Mouse (Mus musculus) limb, embryonic 14.5 days (tissue): ENCODE measurements at regions not wholly inside any gene's neighbourhood (a gene's known extent, or its start where the extent isn't known, plus 50 kb on each side); places are given as distances from the start of the nearest gene placed in this dataset.

Source experiments
- ATAC-seq: fragments of 200-750 bp; cut with Nextera tagmentation; 2 replicates; pipeline ENCODE4 v1.8.0; 2017; ENCODE audit warnings: low read depth, moderate number of reproducible peaks, moderate TSS enrichment; ENCODE audit not compliant: low FRiP score
- DNase-seq: peaks from one replicate; pipeline ENCODE4 v3.0.0-alpha.2; 2015; ENCODE audit warnings: low spot score
- H3K27ac ChIP-seq: fragments of 300-500 bp; sonication (generic); replicated peaks from 2 replicates; pipeline ENCODE4 v1.5.1; 2014; ENCODE audit warnings: low read depth, mild to moderate bottlenecking, low read length, moderate library complexity, mixed read lengths
- H3K27me3 ChIP-seq: fragments of 300-500 bp; sonication (generic); 2 replicates; pipeline ENCODE4 v1.6.1; 2014; ENCODE audit warnings: low read length, mixed read lengths; ENCODE audit not compliant: control insufficient read depth, insufficient read depth
- H3K36me3 ChIP-seq: fragments of 300-500 bp; sonication (generic); 2 replicates; pipeline ENCODE4 v1.6.1; 2014; ENCODE audit warnings: mild to moderate bottlenecking, low read length, moderate library complexity, mixed read lengths; ENCODE audit not compliant: control insufficient read depth, insufficient read depth
- H3K4me1 ChIP-seq: fragments of 300-500 bp; sonication (generic); 2 replicates; pipeline ENCODE4 v1.6.1; 2014; ENCODE audit warnings: antibody characterized with exemption, low read length, mixed read lengths; ENCODE audit not compliant: control insufficient read depth, insufficient read depth
- H3K4me2 ChIP-seq: fragments of 300-500 bp; sonication (generic); replicated peaks from 2 replicates; pipeline ENCODE4 v1.6.1; 2014; ENCODE audit warnings: low read depth, mild to moderate bottlenecking, low read length, moderate library complexity; ENCODE audit not compliant: severe bottlenecking
- H3K4me3 ChIP-seq: fragments of 300-500 bp; sonication (generic); replicated peaks from 2 replicates; pipeline ENCODE4 v1.5.1; 2014; ENCODE audit warnings: low read length
- H3K9ac ChIP-seq: fragments of 300-500 bp; sonication (generic); 2 replicates; pipeline ENCODE4 v1.6.1; 2014; ENCODE audit warnings: mild to moderate bottlenecking, low read depth, low read length, moderate library complexity; ENCODE audit not compliant: severe bottlenecking
- H3K9me3 ChIP-seq: fragments of 300-500 bp; sonication (generic); 2 replicates; pipeline ENCODE4 v1.6.1; 2016; ENCODE audit warnings: low read length; ENCODE audit not compliant: control insufficient read depth
- POLR2A ChIP-seq: fragments of 200-500 bp; IDR thresholded peaks from 2 replicates; pipeline ENCODE4 v1.8.0; 2012; ENCODE audit warnings: inconsistent platforms, mild to moderate bottlenecking, moderate library complexity, borderline replicate concordance; ENCODE audit not compliant: insufficient read depth, insufficient read length; ENCODE audit errors: extremely low read depth
- WGBS: fragments of 180-500 bp; shearing (Covaris S2); extraction: QIAGEN DNeasy Blood & Tissue Kit; methylation state at CpG from one replicate; pipeline ENCODE4 v1.1.7; 2014; 5-methylcytosine and 5-hydroxymethylcytosine counted together

- 86% methylated on average over 7 of the region's 7 CpGs for WGBS
- TF ChIP-seq POLR2A: no peak
Measured at GRCm38 (mm10) chr8:117854942-117855491, 53.3 kb upstream of the Mphosph6 start.

GRCm38 (mm10) chr8:117854301-117854700 is 52.6 kb upstream of the Mphosph6 start:
- Histone ChIP-seq H3K9ac (no peak overlapping the region), H3K4me1 (no peaks in the 10 kb centered on the region), H3K27me3 (no peaks in the 10 kb centered on the region), H3K9me3 (no peaks in the 10 kb centered on the region), H3K36me3 (no peaks in the 10 kb centered on the region), H3K27ac (no peak overlapping the region), H3K4me2 (no peak overlapping the region), H3K4me3 (no peak overlapping the region)
- WGBS: 77% methylated on average over 11 of the region's 11 CpGs
- no peak for ATAC-seq
- DNase-seq: no peak
- no peak for TF ChIP-seq POLR2A

More at GRCm38 (mm10) chr8:117854942-117855491, 53.3 kb upstream of the Mphosph6 start:
- H3K27ac ChIP-seq: no peak overlapping the region
- DNase-seq (no peak), ATAC-seq (no peak)
- H3K27me3 ChIP-seq: no peaks in the 10 kb centered on the region
- no peaks in the 10 kb centered on the region for H3K9me3 ChIP-seq
- no peak overlapping the region for H3K9ac ChIP-seq
- H3K4me1 ChIP-seq: 0 out of 2 replicates have a peak, but pooled peaks cover 5% of the 10 kb centered on the region
- H3K4me3 ChIP-seq: no peak overlapping the region
- no peak overlapping the region for H3K4me2 ChIP-seq
- no peaks in the 10 kb centered on the region for H3K36me3 ChIP-seq

- no peaks in the 10 kb centered on the region for H3K4me1 ChIP-seq
- H3K36me3 ChIP-seq: no peaks in the 10 kb centered on the region
- H3K27ac ChIP-seq: no peak overlapping the region
- 55% methylated on average over 4 of the region's 4 CpGs for WGBS
- H3K27me3 ChIP-seq: no peaks in the 10 kb centered on the region
- no peak overlapping the region for H3K4me2 ChIP-seq
- no peaks in the 10 kb centered on the region for H3K9me3 ChIP-seq
- no peak for TF ChIP-seq POLR2A
- H3K4me3 ChIP-seq: no peak overlapping the region
- DNase-seq (no peak), ATAC-seq (no peak)
- H3K9ac ChIP-seq: no peak overlapping the region
Measured at GRCm38 (mm10) chr8:117853408-117853807, 51.7 kb upstream of the Mphosph6 start.

- no peak overlapping the region for H3K4me2 ChIP-seq
- no peaks in the 10 kb centered on the region for H3K4me1 ChIP-seq
- H3K9ac ChIP-seq: no peak overlapping the region
- no peak overlapping the region for H3K4me3 ChIP-seq
- ATAC-seq (no peak), DNase-seq (no peak)
- H3K27ac ChIP-seq: no peak overlapping the region
- WGBS: 43% methylated on average over 6 of the region's 6 CpGs
- no peaks in the 10 kb centered on the region for H3K36me3 ChIP-seq
- TF ChIP-seq POLR2A: no peak
- no peaks in the 10 kb centered on the region for H3K27me3 ChIP-seq
- no peaks in the 10 kb centered on the region for H3K9me3 ChIP-seq
Measured at GRCm38 (mm10) chr8:117852521-117852920, 50.8 kb upstream of the Mphosph6 start.
